Mouse (Mus musculus): Measurements from ENCODE around the gene Sphk2. TPM values are rescaled to one million over a fixed set of nuclear protein-coding genes. Genes with fewer than 3 reads are reported as not detected.
"Not testable (repeated sequence)": the region's sequence is repeated elsewhere in the genome, so short reads cannot be mapped to it uniquely, and the experiment has no call there.

The Sphk2 gene
- polyA plus RNA-seq, 1 experiment from 2014 or later = 29.3 TPM

DNA sequence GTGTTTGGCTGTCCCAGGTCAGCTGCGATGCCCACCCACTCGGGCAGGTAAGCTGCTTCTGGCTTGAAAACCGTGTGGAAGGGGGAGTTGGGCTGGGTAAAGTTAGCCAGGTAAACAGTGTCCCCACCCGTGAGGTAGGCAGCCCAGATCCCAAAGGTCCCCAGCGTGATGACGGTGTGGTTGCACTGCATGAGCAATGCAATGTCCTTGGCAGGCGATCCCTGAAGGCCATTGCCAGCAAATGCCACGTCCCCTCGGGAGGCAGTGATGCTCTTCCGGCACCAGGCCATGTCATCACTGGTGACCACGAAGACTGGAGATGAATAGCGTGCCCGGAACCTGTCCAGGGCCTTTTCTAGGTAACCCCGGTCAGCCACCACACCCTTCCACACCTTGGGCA lies 39.3 kb downstream of the Sphk2 start:
- Histone ChIP-seq H3K9me3 (no peaks in the 10 kb centered on the region), H3K27ac (no peak overlapping the region), H3K4me3 (no peak overlapping the region), H3K27me3 (ENCODE audit: insufficient read depth, poor library complexity, severe bottlenecking) (peaks cover 3% of the 10 kb centered on the region; the same call in 1 of the 2 replicates), H3K4me1 (peaks cover 35% of the 10 kb centered on the region), H3K36me3 (no peaks in the 10 kb centered on the region)
- 95% methylated on average over 14 of the region's 14 CpGs for WGBS
- no peak for DNase-seq (ENCODE audit: low spot score)

DNA sequence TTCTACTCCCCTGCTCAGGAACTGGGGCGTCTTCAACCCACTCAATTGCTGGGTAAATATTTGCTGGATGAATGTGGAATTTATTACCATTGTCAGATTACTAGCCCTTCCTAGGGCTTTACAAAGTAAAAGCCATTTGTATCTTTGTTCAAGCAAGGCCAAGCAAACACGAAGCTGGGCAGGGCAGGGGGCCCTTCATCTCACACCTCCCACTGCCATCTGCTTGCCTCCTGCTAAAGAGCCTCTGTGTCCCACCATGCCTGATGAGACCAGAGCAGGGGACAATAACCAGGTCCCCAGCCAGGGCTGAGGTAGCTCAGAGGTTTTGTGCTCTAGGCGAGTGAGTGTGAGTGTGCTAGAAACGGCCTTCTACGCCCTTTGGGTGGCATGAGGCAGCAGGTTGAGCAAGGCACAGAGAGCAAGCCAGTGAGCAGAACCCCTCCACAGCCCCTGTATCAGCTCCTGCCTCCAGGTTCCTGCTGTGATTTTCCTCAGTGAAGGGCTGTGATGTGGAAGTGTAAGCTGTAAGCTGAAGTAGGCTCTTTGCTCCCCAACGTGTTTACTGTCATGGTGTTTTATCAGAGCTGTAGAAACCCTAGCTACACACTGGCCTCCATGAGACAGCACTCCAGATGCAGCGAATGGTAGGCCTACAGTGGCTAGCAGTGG lies 40.0 kb downstream of the Sphk2 start:
- Histone ChIP-seq H3K36me3 (no peaks in the 10 kb centered on the region), H3K27me3 (ENCODE audit: insufficient read depth, poor library complexity, severe bottlenecking) (peaks cover 3% of the 10 kb centered on the region; the same call in 1 of the 2 replicates), H3K4me3 (no peak overlapping the region), H3K27ac (0 out of 2 replicates have a peak overlapping the region, but pooled peaks have one; percentile 29), H3K4me1 (peaks cover 28% of the 10 kb centered on the region), H3K9me3 (no peaks in the 10 kb centered on the region)
- DNase-seq (ENCODE audit: low spot score) = no peak
- WGBS = 66% methylated on average over 7 of the region's 7 CpGs

DNA sequence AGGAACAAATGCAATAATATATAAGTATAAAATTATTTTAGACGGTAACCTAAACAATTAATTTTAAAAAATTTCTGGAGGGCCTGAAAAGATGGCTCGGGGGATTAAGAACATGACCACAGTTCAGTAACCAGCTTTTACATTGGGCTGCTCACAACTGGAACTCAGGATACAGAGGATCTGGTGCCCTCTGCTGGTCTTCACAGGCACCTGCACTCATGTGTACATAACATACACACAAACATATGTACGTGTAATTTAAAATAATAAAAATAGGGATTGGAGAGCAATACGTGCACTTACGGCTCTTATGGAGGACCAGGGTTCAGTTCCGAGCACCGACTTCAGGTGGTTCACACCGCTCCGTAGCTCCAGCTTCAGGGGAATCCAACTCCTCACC lies 48.9 kb downstream of the Sphk2 start:
- Histone ChIP-seq H3K4me3 (no peak overlapping the region), H3K36me3 (no peaks in the 10 kb centered on the region), H3K4me1 (peaks cover 17% of the 10 kb centered on the region), H3K27ac (no peak overlapping the region), H3K9me3 (no peaks in the 10 kb centered on the region), H3K27me3 (ENCODE audit: insufficient read depth, poor library complexity, severe bottlenecking) (no peaks in the 10 kb centered on the region)
- 93% methylated on average over 9 of the region's 9 CpGs for WGBS
- no peak for DNase-seq (ENCODE audit: low spot score)

DNA sequence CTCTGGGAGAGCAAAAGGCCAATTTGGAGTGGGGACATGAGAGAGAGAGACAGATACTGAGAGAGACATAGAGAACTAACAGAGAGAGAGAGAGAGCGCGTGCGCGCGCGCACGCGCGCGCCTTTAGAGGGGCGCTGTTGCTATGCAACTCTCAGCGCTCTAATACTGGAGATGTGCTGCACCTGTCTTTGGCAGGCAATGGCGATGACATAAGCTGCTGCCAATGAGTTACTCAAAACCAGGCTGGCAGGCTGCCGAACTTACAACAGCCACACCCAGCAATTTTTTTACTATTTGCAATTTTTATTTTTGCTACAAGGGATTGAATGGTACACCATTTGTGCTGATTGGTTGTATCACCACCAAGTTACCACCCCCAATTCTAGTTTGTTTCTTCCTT lies 50.0 kb downstream of the Sphk2 start:
- Histone ChIP-seq H3K27ac (no peak overlapping the region), H3K4me1 (peaks cover 25% of the 10 kb centered on the region), H3K4me3 (no peak overlapping the region), H3K9me3 (no peaks in the 10 kb centered on the region), H3K36me3 (no peaks in the 10 kb centered on the region), H3K27me3 (ENCODE audit: insufficient read depth, poor library complexity, severe bottlenecking) (no peaks in the 10 kb centered on the region)
- 60% methylated on average over 14 of the region's 14 CpGs for WGBS
- no peak for DNase-seq (ENCODE audit: low spot score)

DNA sequence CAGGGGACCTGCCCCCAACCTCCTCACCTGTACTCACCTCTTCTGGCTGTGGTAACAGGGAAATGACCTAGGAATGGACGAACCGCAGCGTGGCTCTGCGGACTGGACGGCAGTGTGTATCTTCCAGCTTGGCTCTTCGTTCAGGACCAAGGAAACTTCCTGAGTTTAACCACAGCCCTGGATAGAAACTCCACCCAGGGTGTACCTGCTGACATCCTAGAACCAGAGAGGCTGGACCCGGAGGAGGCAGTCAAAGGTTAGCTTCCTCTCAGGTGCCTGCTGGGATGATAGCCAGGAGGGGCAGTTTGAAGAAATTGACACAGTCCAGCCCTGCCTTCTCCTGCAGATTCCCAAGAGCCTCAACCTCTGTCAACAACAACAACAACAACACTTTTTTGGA lies 51.6 kb downstream of the Sphk2 start, which contains the start of gene Fut2:
Gene Fut2 (minus strand): TSS at position 234 of the 400 bp plus-strand sequence.
- WGBS = 82% methylated on average over 7 of the region's 7 CpGs
- peaks cover 25% of the 10 kb centered on the region for H3K4me1 ChIP-seq
- H3K9me3 ChIP-seq = no peaks in the 10 kb centered on the region
- no peak within 1 kb of the TSS for H3K4me3 ChIP-seq
- no peaks in the 10 kb centered on the region for H3K36me3 ChIP-seq
- no peak within 1 kb of the TSS for H3K27ac ChIP-seq
- DNase-seq (ENCODE audit: low spot score) = no peak
- no peaks in the 10 kb centered on the region for H3K27me3 ChIP-seq (ENCODE audit: insufficient read depth, poor library complexity, severe bottlenecking)

DNA sequence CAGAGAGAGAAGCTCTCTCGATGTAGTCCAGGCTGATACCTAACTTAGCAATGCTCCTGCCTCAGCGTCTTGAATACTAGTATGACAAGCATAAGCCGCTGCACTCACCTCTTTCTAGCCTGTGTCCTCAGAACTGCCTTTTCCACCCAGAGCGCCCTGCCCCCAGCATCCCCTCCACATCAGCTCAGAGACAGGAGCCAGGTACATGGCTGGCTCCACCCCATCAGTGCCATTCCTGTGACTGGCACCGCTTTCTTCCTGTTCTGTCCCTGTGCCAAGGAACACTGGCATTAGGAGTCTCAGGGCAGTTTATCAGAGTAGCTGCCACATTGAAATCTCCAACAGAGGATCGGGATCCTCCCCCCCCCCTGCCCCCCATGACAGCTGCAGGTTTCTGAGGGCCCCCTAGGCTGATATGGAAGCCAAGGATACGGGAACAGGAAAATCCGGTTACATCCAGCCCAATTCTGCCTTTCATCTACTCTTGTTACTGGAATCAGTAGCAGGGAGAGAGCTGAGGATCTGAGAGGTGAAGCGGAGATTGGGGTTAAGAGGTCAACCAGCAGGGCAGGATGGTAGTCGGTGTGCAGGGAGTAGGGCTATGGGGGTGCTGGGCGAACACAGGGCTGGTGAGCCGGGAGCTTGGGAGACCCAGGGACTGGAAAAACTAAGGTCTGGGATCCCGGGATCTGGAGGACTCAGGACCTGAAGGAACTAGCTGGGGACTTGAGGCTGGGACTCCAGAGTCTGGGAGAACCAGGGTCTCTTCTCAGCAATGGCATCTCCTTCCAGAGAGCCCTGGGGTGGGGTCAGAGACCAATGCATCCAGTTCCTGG lies 52.3 kb downstream of the Sphk2 start:
- 58% methylated on average over 13 of the region's 13 CpGs for WGBS
- DNase-seq (ENCODE audit: low spot score) = no peak
- Histone ChIP-seq H3K9me3 (no peaks in the 10 kb centered on the region), H3K27me3 (ENCODE audit: insufficient read depth, poor library complexity, severe bottlenecking) (no peaks in the 10 kb centered on the region), H3K27ac (no peak overlapping the region), H3K4me3 (no peak overlapping the region), H3K4me1 (peaks cover 25% of the 10 kb centered on the region), H3K36me3 (no peaks in the 10 kb centered on the region)

DNA sequence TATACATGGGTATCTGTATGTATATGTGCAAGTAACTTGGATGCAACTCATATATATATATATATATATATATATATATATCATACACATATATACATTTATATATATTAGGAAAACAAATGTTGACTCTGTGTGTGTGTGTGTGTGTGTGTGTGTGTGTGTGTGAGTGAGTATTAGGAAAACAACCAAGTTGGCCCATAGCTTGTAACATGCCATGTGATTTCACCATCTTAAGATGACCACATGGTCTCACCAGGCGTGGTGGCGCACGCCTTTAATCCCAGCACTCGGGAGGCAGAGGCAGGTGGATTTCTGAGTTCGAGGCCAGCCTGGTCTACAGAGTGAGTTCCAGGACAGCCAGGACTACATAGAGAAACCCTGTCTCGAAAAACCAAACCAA lies 56.1 kb downstream of the Sphk2 start:
- H3K27ac ChIP-seq; H3K36me3 ChIP-seq; DNase-seq (ENCODE audit: low spot score); H3K27me3 ChIP-seq (ENCODE audit: insufficient read depth, poor library complexity, severe bottlenecking); H3K4me3 ChIP-seq; H3K9me3 ChIP-seq: not testable (repeated sequence)
- H3K4me1 ChIP-seq = peaks cover 25% of the 10 kb centered on the region
- 88% methylated on average over 6 of the region's 6 CpGs for WGBS

DNA sequence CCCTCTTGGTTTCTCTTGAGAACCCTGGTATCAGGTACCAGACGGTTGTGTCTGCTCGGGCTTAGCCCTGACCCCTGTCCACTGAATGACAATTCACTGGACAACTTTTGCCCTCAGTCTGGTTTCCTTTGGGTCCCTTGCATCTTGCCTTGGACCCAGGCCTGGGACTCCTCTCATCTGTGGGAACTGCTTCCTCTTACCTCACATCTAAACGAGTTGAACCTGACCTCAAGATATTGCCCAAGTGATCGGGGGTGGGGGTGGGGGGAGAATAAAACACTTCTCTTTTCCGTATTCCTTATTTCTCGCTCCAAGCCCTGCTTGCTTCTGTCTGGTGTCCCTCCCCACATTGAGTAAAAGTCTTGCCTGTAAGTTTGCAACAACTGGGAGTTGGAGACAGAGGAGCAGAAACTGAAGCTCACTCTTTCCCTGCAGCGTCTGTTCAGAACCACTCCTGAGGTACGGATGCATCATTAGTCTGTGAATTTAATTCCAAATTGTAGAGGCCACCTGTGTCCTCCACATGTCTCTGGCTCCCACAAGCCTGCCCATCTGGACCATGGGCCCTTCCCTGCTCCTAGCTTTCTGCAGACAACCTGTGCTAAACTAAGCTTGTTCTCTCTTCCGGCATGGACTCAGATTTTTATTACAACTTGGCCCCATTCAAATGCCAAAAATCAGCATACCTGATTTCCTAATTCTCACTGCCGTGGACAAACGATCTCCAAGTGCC lies 56.9 kb downstream of the Sphk2 start:
- 81% methylated on average over 11 of the region's 11 CpGs for WGBS
- H3K9me3 ChIP-seq = no peaks in the 10 kb centered on the region
- peaks cover 25% of the 10 kb centered on the region for H3K4me1 ChIP-seq
- no peaks in the 10 kb centered on the region for H3K27me3 ChIP-seq (ENCODE audit: insufficient read depth, poor library complexity, severe bottlenecking)
- no peaks in the 10 kb centered on the region for H3K36me3 ChIP-seq
- DNase-seq (ENCODE audit: low spot score) = no peak
- no peak overlapping the region for H3K27ac ChIP-seq
- no peak overlapping the region for H3K4me3 ChIP-seq

Other genes with a start within 250 kb of the Sphk2 start
- 2.6 and 2.9 TPM in 2 replicates for gene Tulp2, start 236.1 kb downstream of the Sphk2 start, polyA plus RNA-seq (2016; fragmentation: Nextera tagmentation; extraction: Ambion mirVana)
- not detected in 2 replicates for gene Gm45808, start 231.2 kb downstream of the Sphk2 start, polyA plus RNA-seq (2016; fragmentation: Nextera tagmentation; extraction: Ambion mirVana)
- 5.8 and 6.1 TPM in 2 replicates for gene Dhdh, start 229.2 kb downstream of the Sphk2 start, polyA plus RNA-seq (2016; fragmentation: Nextera tagmentation; extraction: Ambion mirVana)
- 163 and 198 TPM in 2 replicates for gene Nucb1, start 207.6 kb downstream of the Sphk2 start, polyA plus RNA-seq (2016; fragmentation: Nextera tagmentation; extraction: Ambion mirVana)
- 28.2 and 31.2 TPM in 2 replicates for gene Ppp1r15a, start 191.7 kb downstream of the Sphk2 start, polyA plus RNA-seq (2016; fragmentation: Nextera tagmentation; extraction: Ambion mirVana)
- 0.59 and 0.64 TPM in 2 replicates for gene Plekha4, start 191.7 kb downstream of the Sphk2 start, polyA plus RNA-seq (2016; fragmentation: Nextera tagmentation; extraction: Ambion mirVana)
- 0.42 and 1.2 TPM in 2 replicates for gene Hsd17b14, start 163.1 kb downstream of the Sphk2 start, polyA plus RNA-seq (2016; fragmentation: Nextera tagmentation; extraction: Ambion mirVana)
- 76.7 and 80.8 TPM in 2 replicates for gene Bcat2, start 147.8 kb downstream of the Sphk2 start, polyA plus RNA-seq (2016; fragmentation: Nextera tagmentation; extraction: Ambion mirVana)
- not detected in 2 replicates for gene Fgf21, start 102.5 kb downstream of the Sphk2 start, polyA plus RNA-seq (2016; fragmentation: Nextera tagmentation; extraction: Ambion mirVana)
- not detected in 2 replicates for gene Fut1, start 100.7 kb downstream of the Sphk2 start, polyA plus RNA-seq (2016; fragmentation: Nextera tagmentation; extraction: Ambion mirVana)
- 0.25 and 0.49 TPM in 2 replicates for gene Izumo1, start 96.2 kb downstream of the Sphk2 start, polyA plus RNA-seq (2016; fragmentation: Nextera tagmentation; extraction: Ambion mirVana)
- 17.6 and 20.5 TPM in 2 replicates for gene Rasip1, start 90.5 kb downstream of the Sphk2 start, polyA plus RNA-seq (2016; fragmentation: Nextera tagmentation; extraction: Ambion mirVana)
- 1.9 and 2.3 TPM in 2 replicates for gene Mamstr, start 78.0 kb downstream of the Sphk2 start, polyA plus RNA-seq (2016; fragmentation: Nextera tagmentation; extraction: Ambion mirVana)
- gene Fut2, start 51.6 kb downstream of the Sphk2 start, polyA plus RNA-seq (2016; fragmentation: Nextera tagmentation; extraction: Ambion mirVana) = 1.1 and 1.3 TPM in 2 replicates
- gene Ntn5, start 34.0 kb downstream of the Sphk2 start, polyA plus RNA-seq (2016; fragmentation: Nextera tagmentation; extraction: Ambion mirVana) = 0.13 and 0.14 TPM in 2 replicates
- gene Sec1, start 23.6 kb downstream of the Sphk2 start, polyA plus RNA-seq (2016; fragmentation: Nextera tagmentation; extraction: Ambion mirVana) = 0.51 and 0.75 TPM in 2 replicates
- gene Car11, start 18.2 kb downstream of the Sphk2 start, polyA plus RNA-seq (2016; fragmentation: Nextera tagmentation; extraction: Ambion mirVana) = 3.1 and 5.1 TPM in 2 replicates
- 2.7 and 3.2 TPM in 2 replicates for gene Dbp, start 12.9 kb downstream of the Sphk2 start, polyA plus RNA-seq (2016; fragmentation: Nextera tagmentation; extraction: Ambion mirVana)
- 860 and 1,046 TPM in 2 replicates for gene Rpl18, start 2.5 kb downstream of the Sphk2 start, polyA plus RNA-seq (2016; fragmentation: Nextera tagmentation; extraction: Ambion mirVana)
- 0.76 and 1.2 TPM in 2 replicates for gene Fam83e, start 3.2 kb upstream of the Sphk2 start, polyA plus RNA-seq (2016; fragmentation: Nextera tagmentation; extraction: Ambion mirVana)
- not detected in 2 replicates for gene Spaca4, start 7.8 kb upstream of the Sphk2 start, polyA plus RNA-seq (2016; fragmentation: Nextera tagmentation; extraction: Ambion mirVana)
- gene Lmtk3, start 65.7 kb upstream of the Sphk2 start, polyA plus RNA-seq (2016; fragmentation: Nextera tagmentation; extraction: Ambion mirVana) = 0.57 and 1.8 TPM in 2 replicates
- gene Sult2b1, start 66.7 kb upstream of the Sphk2 start, polyA plus RNA-seq (2016; fragmentation: Nextera tagmentation; extraction: Ambion mirVana) = 0.46 and 0.79 TPM in 2 replicates
- 99.1 and 124 TPM in 2 replicates for gene Cyth2, start 96.6 kb upstream of the Sphk2 start, polyA plus RNA-seq (2016; fragmentation: Nextera tagmentation; extraction: Ambion mirVana)
- 0.90 and 1.4 TPM in 2 replicates for gene Kcnj14, start 106.8 kb upstream of the Sphk2 start, polyA plus RNA-seq (2016; fragmentation: Nextera tagmentation; extraction: Ambion mirVana)
- gene Grwd1, start 112.9 kb upstream of the Sphk2 start, polyA plus RNA-seq (2016; fragmentation: Nextera tagmentation; extraction: Ambion mirVana) = 69.8 and 97.9 TPM in 2 replicates
- gene Kdelr1, start 154.8 kb upstream of the Sphk2 start, polyA plus RNA-seq (2016; fragmentation: Nextera tagmentation; extraction: Ambion mirVana) = 44.1 and 57.5 TPM in 2 replicates
- gene Grin2d, start 160.4 kb upstream of the Sphk2 start, polyA plus RNA-seq (2016; fragmentation: Nextera tagmentation; extraction: Ambion mirVana) = 0.10 and 0.18 TPM in 2 replicates
- gene Syngr4, start 178.7 kb upstream of the Sphk2 start, polyA plus RNA-seq (2016; fragmentation: Nextera tagmentation; extraction: Ambion mirVana) = 0.99 and 1.5 TPM in 2 replicates
- gene Tmem143, start 178.9 kb upstream of the Sphk2 start, polyA plus RNA-seq (2016; fragmentation: Nextera tagmentation; extraction: Ambion mirVana) = 5.8 and 6.5 TPM in 2 replicates
- gene Emp3, start 203.4 kb upstream of the Sphk2 start, polyA plus RNA-seq (2016; fragmentation: Nextera tagmentation; extraction: Ambion mirVana) = 45.0 and 46.1 TPM in 2 replicates
- gene Ccdc114, start 206.1 kb upstream of the Sphk2 start, polyA plus RNA-seq (2016; fragmentation: Nextera tagmentation; extraction: Ambion mirVana) = 3.2 and 3.3 TPM in 2 replicates